Mouse (Mus musculus): Measurements from ENCODE around the gene Gpr141.

DNA sequence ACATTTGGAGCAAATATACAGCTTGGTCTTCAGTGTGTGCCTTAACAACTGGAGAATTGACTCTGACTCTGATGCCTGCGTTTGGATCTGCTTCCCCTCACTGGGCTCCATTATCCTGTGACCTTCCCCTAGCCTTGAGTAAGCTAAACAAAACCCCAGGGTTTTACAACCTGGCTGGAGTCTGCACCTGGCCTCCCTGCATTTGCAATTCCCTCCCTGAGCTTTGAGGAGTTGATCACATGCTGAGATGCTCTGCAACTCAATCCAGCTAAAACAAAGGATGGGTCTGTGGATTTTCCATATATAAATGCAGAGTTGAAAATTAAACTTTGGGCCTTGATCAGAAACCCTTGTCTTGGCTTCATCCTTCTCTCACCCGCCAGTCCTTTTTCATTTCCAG lies 4.8 kb downstream of the Gpr141 start:
- TF ChIP-seq POLR2A (IDR thresholded peaks at IDR 0.05; ENCODE audit: control insufficient read depth, extremely low read depth, insufficient read depth, low read length, poor library complexity) (no peak), CTCF (IDR thresholded peaks at IDR 0.05; ENCODE audit: borderline replicate concordance, control insufficient read depth, extremely low read depth, insufficient read depth, low read length, poor library complexity) (no peak)

Measured in thymus, adult 2 months (tissue).